Mouse (Mus musculus): ENCODE measurements around the gene Myadm. TPM values are rescaled to one million over a fixed set of nuclear protein-coding genes. Genes with fewer than 3 reads are reported as not detected.

Myadm gene
- polyA plus RNA-seq, 1 experiment from 2014 or later: 36.9 TPM

DNA sequence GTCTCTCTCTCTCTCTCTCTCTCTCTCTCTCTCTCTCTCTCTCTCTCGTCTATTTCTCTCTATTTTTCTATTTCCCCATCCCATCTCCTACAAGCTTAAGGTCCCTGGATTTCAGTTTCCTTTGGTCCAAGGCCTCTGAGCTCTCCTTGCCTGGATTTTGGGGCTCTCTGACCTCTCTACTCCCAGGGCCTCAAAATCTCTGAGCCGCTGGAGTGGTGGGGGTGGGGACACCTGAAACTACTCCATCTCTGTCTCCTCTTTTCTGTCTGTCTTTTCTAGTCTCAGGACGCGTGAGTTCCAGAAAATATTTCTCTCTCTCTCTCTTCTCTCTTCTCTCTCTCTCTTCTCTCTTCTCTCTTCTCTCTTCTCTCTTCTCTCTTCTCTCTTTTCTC, 43.3 kb downstream of the Myadm start:
- Histone ChIP-seq H3K4me2 (ENCODE audit: low read depth, low read length) (peak overlapping the region; percentile 68), H3K27me3 (ENCODE audit: control insufficient read depth, insufficient read depth, low read length) (no peaks in the 10 kb centered on the region), H3K4me3 (ENCODE audit: low read depth, low read length) (peak overlapping the region; percentile 66), H3K9ac (replicated peaks; ENCODE audit: low read length) (no peak overlapping the region; the same call in 1 of the 2 replicates), H3K27ac (replicated peaks; ENCODE audit: low read depth, low read length) (peak overlapping the region; percentile 66; the same call in 1 of the 2 replicates), H3K4me1 (ENCODE audit: control insufficient read depth, insufficient read depth, low read length) (no peaks in the 10 kb centered on the region), H3K9me3 (replicated peaks; ENCODE audit: control insufficient read depth, low read length) (no peaks in the 10 kb centered on the region), H3K36me3 (replicated peaks; ENCODE audit: control insufficient read depth, insufficient read depth, low read depth, low read length) (no peaks in the 10 kb centered on the region)
- no peak for DNase-seq (ENCODE audit: low spot score)
- peak; percentile 7; the same call in 1 of the 2 replicates for ATAC-seq (replicated peaks; ENCODE audit: insufficient number of reproducible peaks, low FRiP score, low TSS enrichment, low read depth)
- 1% methylated on average over 4 of the region's 4 CpGs for WGBS

DNA sequence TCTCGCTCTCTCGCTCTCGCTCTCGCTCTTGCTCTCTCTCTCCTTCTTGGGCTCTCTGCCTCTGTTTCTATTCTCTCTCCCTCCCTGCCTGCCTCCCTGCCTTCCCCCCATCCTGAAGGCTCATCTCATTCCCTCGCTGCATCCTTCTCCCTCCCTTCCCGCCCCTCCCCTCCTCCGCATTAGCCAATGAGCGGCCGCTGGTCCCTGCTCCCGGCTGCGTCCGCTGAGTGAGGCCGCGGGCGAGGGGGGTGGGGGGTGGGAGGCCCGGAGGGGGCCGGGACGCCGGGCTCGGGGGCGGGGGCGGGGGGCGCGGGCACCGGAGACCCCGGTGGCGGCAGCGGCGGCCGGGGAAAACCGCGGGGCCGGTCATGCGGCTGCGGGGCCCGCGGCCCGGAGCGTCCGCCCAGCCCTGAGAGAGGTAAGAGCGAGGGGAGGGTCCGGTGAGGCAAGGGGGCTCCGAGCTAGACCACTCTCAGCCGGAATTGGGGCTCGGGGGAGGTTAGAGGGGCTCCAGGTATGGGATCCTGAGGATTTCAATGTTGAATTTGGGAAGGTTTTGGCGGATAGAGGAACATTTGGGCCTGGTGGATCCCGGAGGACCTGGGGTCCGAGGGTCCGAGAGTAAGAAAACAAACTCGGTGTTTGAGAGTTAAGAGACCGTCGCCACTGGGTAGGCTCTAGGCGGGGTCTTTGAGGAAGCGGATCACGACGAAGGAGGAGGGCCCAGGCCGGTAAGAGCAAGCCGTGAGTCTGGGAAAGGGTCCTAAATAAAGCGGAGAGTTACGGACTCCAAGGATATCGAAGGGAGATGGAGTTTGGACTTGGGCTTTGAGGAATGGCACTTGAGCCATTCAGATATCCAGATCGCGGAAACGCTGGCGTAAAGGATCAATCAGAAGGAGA, 44.0 kb downstream of the Myadm start, which contains the start of gene Cacng7:
Gene Cacng7, plus strand, starts transcription at position 337 of the 903 bp plus-strand sequence.
- Histone ChIP-seq H3K9ac (replicated peaks; ENCODE audit: low read length) (peak within 1 kb of the TSS; percentile 74), H3K4me2 (ENCODE audit: low read depth, low read length) (peak within 1 kb of the TSS; percentile 68), H3K27me3 (ENCODE audit: control insufficient read depth, insufficient read depth, low read length) (no peaks in the 10 kb centered on the region), H3K36me3 (replicated peaks; ENCODE audit: control insufficient read depth, insufficient read depth, low read depth, low read length) (no peaks in the 10 kb centered on the region), H3K9me3 (replicated peaks; ENCODE audit: control insufficient read depth, low read length) (no peaks in the 10 kb centered on the region), H3K27ac (replicated peaks; ENCODE audit: low read depth, low read length) (peak within 1 kb of the TSS; percentile 70), H3K4me1 (ENCODE audit: control insufficient read depth, insufficient read depth, low read length) (no peaks in the 10 kb centered on the region), H3K4me3 (ENCODE audit: low read depth, low read length) (peak within 1 kb of the TSS; percentile 66)
- DNase-seq (ENCODE audit: low spot score) (peak; percentile 83), ATAC-seq (replicated peaks; ENCODE audit: insufficient number of reproducible peaks, low FRiP score, low TSS enrichment, low read depth) (peak; percentile 69)
- WGBS: under 1% methylated on average over 58 of the region's 65 CpGs

DNA sequence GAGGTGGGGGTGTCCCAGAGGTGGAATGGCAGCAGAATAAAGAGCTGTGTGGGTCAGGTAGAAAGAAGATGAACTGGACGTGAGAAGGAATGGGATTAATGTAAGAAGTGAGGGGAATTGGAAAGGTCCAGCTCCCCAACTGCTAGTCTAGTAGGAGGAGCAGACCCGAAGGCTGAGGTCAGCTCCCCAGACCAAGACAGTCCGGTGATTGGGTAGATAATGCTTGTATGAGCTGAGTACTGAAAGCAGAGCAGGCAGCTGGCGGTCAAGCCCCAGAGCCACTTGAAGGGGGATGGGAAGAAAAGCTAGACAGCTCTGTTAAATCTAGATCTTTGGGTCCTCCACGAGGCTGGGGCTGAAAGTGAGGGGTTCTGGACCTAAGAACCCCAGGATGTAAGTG, 44.7 kb downstream of the Myadm start:
- Histone ChIP-seq H3K36me3 (replicated peaks; ENCODE audit: control insufficient read depth, insufficient read depth, low read depth, low read length) (no peaks in the 10 kb centered on the region), H3K9me3 (replicated peaks; ENCODE audit: control insufficient read depth, low read length) (no peaks in the 10 kb centered on the region), H3K4me2 (ENCODE audit: low read depth, low read length) (peak overlapping the region; percentile 68), H3K4me1 (ENCODE audit: control insufficient read depth, insufficient read depth, low read length) (no peaks in the 10 kb centered on the region), H3K9ac (replicated peaks; ENCODE audit: low read length) (peak overlapping the region; percentile 74), H3K27ac (replicated peaks; ENCODE audit: low read depth, low read length) (peak overlapping the region; percentile 70; the same call in 1 of the 2 replicates), H3K27me3 (ENCODE audit: control insufficient read depth, insufficient read depth, low read length) (no peaks in the 10 kb centered on the region), H3K4me3 (ENCODE audit: low read depth, low read length) (peak overlapping the region; percentile 66)
- WGBS: 9% methylated on average over 5 of the region's 5 CpGs
- ATAC-seq (replicated peaks; ENCODE audit: insufficient number of reproducible peaks, low FRiP score, low TSS enrichment, low read depth) (no peak), DNase-seq (ENCODE audit: low spot score) (peak; percentile 4)

- Histone ChIP-seq H3K27ac (replicated peaks; ENCODE audit: low read depth, low read length) (no peak overlapping the region), H3K4me2 (ENCODE audit: low read depth, low read length) (no peak overlapping the region), H3K9ac (replicated peaks; ENCODE audit: low read length) (no peak overlapping the region), H3K4me1 (ENCODE audit: control insufficient read depth, insufficient read depth, low read length) (no peaks in the 10 kb centered on the region), H3K9me3 (replicated peaks; ENCODE audit: control insufficient read depth, low read length) (no peaks in the 10 kb centered on the region), H3K36me3 (replicated peaks; ENCODE audit: control insufficient read depth, insufficient read depth, low read depth, low read length) (no peaks in the 10 kb centered on the region), H3K27me3 (ENCODE audit: control insufficient read depth, insufficient read depth, low read length) (no peaks in the 10 kb centered on the region), H3K4me3 (ENCODE audit: low read depth, low read length) (no peak overlapping the region)
- 71% methylated on average over 17 of the region's 17 CpGs for WGBS
- ATAC-seq (replicated peaks; ENCODE audit: insufficient number of reproducible peaks, low FRiP score, low TSS enrichment, low read depth): no peak
- no peak for DNase-seq (ENCODE audit: low spot score)
Observed at GRCm38 (mm10) chr7:3336412-3336811, 47.5 kb downstream of the Myadm start.

DNA sequence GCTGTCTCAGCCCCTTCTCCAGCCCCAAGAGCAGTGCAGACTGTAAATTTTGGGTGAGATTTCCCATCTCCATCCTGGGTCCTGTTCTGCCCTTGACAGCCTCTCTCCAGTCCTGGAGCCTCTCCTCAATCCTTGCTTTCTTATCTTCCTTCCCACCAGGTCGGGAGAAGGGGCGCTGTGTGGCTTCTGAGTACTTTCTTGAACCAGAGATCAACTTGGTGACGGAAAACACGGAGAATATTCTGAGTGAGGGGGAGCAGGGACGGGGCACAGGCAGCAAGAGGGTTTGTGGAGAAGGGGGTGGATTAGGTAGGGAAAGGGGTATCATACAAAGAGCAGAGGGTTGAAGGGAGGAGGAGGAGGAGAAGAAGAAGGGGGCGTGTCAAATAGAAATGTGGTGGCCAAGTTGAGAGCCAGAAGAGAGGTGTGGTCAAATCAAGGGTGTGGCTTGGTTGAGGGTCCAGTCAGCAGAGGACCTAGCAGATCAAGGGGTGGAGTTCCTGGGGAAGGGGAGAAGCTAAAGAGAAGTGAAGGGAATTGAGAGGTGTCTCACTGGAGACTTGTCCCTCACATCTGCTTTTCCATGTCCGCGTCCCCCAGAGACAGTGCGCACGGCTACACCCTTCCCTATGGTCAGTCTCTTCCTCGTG, 49.5 kb downstream of the Myadm start:
- Histone ChIP-seq H3K27ac (replicated peaks; ENCODE audit: low read depth, low read length) (no peak overlapping the region), H3K27me3 (ENCODE audit: control insufficient read depth, insufficient read depth, low read length) (no peaks in the 10 kb centered on the region), H3K4me2 (ENCODE audit: low read depth, low read length) (no peak overlapping the region), H3K4me3 (ENCODE audit: low read depth, low read length) (no peak overlapping the region), H3K9me3 (replicated peaks; ENCODE audit: control insufficient read depth, low read length) (no peaks in the 10 kb centered on the region), H3K4me1 (ENCODE audit: control insufficient read depth, insufficient read depth, low read length) (no peaks in the 10 kb centered on the region), H3K9ac (replicated peaks; ENCODE audit: low read length) (no peak overlapping the region), H3K36me3 (replicated peaks; ENCODE audit: control insufficient read depth, insufficient read depth, low read depth, low read length) (no peaks in the 10 kb centered on the region)
- ATAC-seq (replicated peaks; ENCODE audit: insufficient number of reproducible peaks, low FRiP score, low TSS enrichment, low read depth) (no peak), DNase-seq (ENCODE audit: low spot score) (no peak)
- WGBS: 83% methylated on average over 11 of the region's 11 CpGs

- DNase-seq (ENCODE audit: low spot score) (no peak), ATAC-seq (replicated peaks; ENCODE audit: insufficient number of reproducible peaks, low FRiP score, low TSS enrichment, low read depth) (no peak)
- no peak overlapping the region for H3K27ac ChIP-seq (replicated peaks; ENCODE audit: low read depth, low read length)
- no peak overlapping the region for H3K4me2 ChIP-seq (ENCODE audit: low read depth, low read length)
- H3K27me3 ChIP-seq (ENCODE audit: control insufficient read depth, insufficient read depth, low read length): no peaks in the 10 kb centered on the region
- no peak overlapping the region for H3K4me3 ChIP-seq (ENCODE audit: low read depth, low read length)
- 85% methylated on average over 11 of the region's 11 CpGs for WGBS
- H3K4me1 ChIP-seq (ENCODE audit: control insufficient read depth, insufficient read depth, low read length): no peaks in the 10 kb centered on the region
- H3K9ac ChIP-seq (replicated peaks; ENCODE audit: low read length): no peak overlapping the region
- H3K9me3 ChIP-seq (replicated peaks; ENCODE audit: control insufficient read depth, low read length): no peaks in the 10 kb centered on the region
- no peaks in the 10 kb centered on the region; the same call in 1 of the 2 replicates for H3K36me3 ChIP-seq (replicated peaks; ENCODE audit: control insufficient read depth, insufficient read depth, low read depth, low read length)
Observed at GRCm38 (mm10) chr7:3339010-3339409, 50.1 kb downstream of the Myadm start.

DNA sequence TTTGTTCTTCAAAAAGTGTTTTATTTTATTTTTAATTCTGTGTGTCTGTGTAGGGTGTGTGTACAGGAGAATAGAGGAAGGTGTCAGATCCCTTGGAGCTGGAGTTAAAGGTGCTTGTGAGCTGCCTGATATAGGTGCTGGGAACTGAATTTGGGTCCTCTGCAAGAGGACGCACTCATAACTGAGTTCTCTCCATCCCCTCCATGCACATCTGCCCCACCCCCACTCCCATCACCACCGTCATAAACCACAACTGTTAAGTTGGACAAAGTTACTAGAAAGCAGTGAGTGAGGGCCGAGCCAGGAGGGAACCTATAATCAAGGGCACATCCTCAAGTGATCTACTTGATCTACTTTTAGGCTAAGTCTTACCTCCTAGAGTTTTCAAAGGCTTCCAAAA, 55.0 kb downstream of the Myadm start:
- no peaks in the 10 kb centered on the region for H3K4me1 ChIP-seq (ENCODE audit: control insufficient read depth, insufficient read depth, low read length)
- no peak overlapping the region for H3K4me2 ChIP-seq (ENCODE audit: low read depth, low read length)
- no peaks in the 10 kb centered on the region for H3K27me3 ChIP-seq (ENCODE audit: control insufficient read depth, insufficient read depth, low read length)
- H3K4me3 ChIP-seq (ENCODE audit: low read depth, low read length): no peak overlapping the region
- DNase-seq (ENCODE audit: low spot score): no peak
- no peak overlapping the region for H3K9ac ChIP-seq (replicated peaks; ENCODE audit: low read length)
- WGBS: 86% methylated on average over 3 of the region's 3 CpGs
- no peak overlapping the region for H3K27ac ChIP-seq (replicated peaks; ENCODE audit: low read depth, low read length)
- no peak for ATAC-seq (replicated peaks; ENCODE audit: insufficient number of reproducible peaks, low FRiP score, low TSS enrichment, low read depth)
- peaks cover 4% of the 10 kb centered on the region; the same call in 1 of the 2 replicates for H3K36me3 ChIP-seq (replicated peaks; ENCODE audit: control insufficient read depth, insufficient read depth, low read depth, low read length)
- no peaks in the 10 kb centered on the region for H3K9me3 ChIP-seq (replicated peaks; ENCODE audit: control insufficient read depth, low read length)

GRCm38 (mm10) chr7:3345301-3345700, 56.4 kb downstream of the Myadm start:
- no peak overlapping the region for H3K9ac ChIP-seq (replicated peaks; ENCODE audit: low read length)
- no peak for DNase-seq (ENCODE audit: low spot score)
- H3K27ac ChIP-seq (replicated peaks; ENCODE audit: low read depth, low read length): no peak overlapping the region
- WGBS: 89% methylated on average over 3 of the region's 3 CpGs
- H3K4me2 ChIP-seq (ENCODE audit: low read depth, low read length): no peak overlapping the region
- H3K27me3 ChIP-seq (ENCODE audit: control insufficient read depth, insufficient read depth, low read length): no peaks in the 10 kb centered on the region
- H3K9me3 ChIP-seq (replicated peaks; ENCODE audit: control insufficient read depth, low read length): no peaks in the 10 kb centered on the region
- ATAC-seq (replicated peaks; ENCODE audit: insufficient number of reproducible peaks, low FRiP score, low TSS enrichment, low read depth): no peak
- no peak overlapping the region for H3K4me3 ChIP-seq (ENCODE audit: low read depth, low read length)
- no peaks in the 10 kb centered on the region for H3K4me1 ChIP-seq (ENCODE audit: control insufficient read depth, insufficient read depth, low read length)
- peaks cover 7% of the 10 kb centered on the region for H3K36me3 ChIP-seq (replicated peaks; ENCODE audit: control insufficient read depth, insufficient read depth, low read depth, low read length)

Measured in embryonic facial prominence, embryonic 11.5 days (tissue).